Mouse (Mus musculus) adrenal gland, postnatal 36 days (tissue): ENCODE measurements around the gene Gm37240. TPM values are rescaled to one million over a fixed set of nuclear protein-coding genes. Genes with fewer than 3 reads are reported as not detected.

ENCODE experiments used
- DNase-seq, 2 experiments: peaks; one replicate each; pipeline ENCODE4 v3.0.0; 2021; ENCODE audit warnings: mixed read lengths in 1 of 2
- total RNA-seq, 2 experiments: library from RNA; stranded (reverse); gene quantifications; 2 replicates each; pipeline ENCODE4 v1.2.3; 2021

Gene Gm37240
- total RNA-seq, 2 experiments from 2014 or later, result 2.5 to 4.5 TPM

DNA sequence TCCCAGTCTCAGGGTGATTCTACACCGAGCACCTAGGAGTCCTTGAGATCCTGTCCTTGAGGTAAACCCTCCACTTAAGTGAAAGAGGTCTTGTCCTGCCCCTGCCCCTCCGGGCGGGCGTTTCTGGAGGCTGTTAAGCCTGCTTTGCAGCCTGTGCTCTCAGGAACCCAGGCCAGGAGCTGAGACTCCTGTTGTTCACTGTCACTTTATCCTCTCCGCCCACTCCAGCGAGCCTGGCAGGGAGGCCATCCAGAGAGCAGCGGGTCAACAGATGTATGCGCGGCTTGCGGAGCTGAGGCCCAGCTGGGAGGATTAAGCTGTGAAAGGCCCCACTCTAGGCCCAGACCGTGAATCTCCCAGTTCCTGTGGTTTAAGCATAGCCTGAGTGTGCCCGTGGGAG lies 701.5 kb downstream of the Gm37240 start:
- no peak for DNase-seq

DNA sequence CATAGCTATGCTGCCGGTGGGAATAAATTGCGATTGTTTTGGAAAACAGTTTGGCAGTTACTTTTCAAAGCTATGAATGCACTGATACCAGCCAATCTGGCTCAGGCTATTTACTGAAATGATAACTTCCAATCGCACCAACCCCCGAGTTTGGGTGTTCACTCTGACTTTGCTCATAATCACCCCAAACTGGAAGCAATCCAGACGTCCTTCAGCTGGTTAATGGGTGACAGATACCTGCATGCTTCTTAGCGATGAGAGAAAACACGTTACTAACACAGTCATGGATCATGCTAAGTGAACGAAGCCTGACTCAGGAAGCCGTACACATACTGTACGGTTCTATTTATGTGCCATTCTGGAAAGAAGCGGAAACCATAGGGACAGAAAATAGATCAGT lies 702.4 kb downstream of the Gm37240 start:
- DNase-seq, result no peak

GRCm38 (mm10) chr3:85184151-85184550 lies 703.2 kb downstream of the Gm37240 start:
- DNase-seq, result no peak

- DNase-seq, result no peak
These were observed 710.6 kb downstream of the Gm37240 start for GRCm38 (mm10) chr3:85176736-85177135.

- DNase-seq, result no peak
These were observed 712.5 kb downstream of the Gm37240 start for GRCm38 (mm10) chr3:85174542-85175469.

DNA sequence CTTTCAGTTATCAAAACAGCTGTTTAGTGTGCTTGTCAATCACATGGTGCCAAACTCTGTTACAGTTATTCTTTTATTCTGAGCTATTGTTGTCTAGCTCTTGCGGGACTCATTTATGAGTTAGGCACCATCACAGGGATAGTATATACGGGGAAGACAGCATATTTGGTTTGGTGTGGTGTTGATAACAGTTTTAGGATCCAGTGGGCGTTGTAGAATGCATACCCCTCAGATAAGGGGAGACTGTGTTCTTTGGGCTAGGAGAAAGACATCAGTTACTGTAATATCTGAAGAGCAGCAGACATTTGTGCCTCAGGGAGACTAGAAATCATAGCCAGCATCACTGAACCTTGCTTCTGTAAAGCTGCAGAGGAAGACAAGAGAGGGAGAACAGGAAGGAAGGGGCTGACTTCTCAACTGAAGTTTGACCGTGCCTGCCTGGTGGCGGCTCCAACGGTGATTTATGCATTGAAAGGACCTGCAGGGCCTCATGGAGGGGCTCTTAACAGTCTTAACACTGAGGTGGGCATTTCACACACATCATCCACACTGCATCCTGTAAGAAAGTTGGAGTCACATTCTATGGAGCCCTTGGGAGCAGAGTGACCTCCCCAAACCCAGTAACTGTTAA lies 713.8 kb downstream of the Gm37240 start:
- DNase-seq, result no peak

- no peak for DNase-seq
These were observed 714.8 kb downstream of the Gm37240 start for GRCm38 (mm10) chr3:85172532-85172931.

GRCm38 (mm10) chr3:85172096-85172495 lies 715.2 kb downstream of the Gm37240 start:
- DNase-seq, result no peak

GRCm38 (mm10) chr3:85168816-85169215 lies 718.5 kb downstream of the Gm37240 start:
- DNase-seq, result no peak

- peak; percentile 34 to 44 for DNase-seq
These were observed 722.4 kb downstream of the Gm37240 start for GRCm38 (mm10) chr3:85164931-85165330.

DNA sequence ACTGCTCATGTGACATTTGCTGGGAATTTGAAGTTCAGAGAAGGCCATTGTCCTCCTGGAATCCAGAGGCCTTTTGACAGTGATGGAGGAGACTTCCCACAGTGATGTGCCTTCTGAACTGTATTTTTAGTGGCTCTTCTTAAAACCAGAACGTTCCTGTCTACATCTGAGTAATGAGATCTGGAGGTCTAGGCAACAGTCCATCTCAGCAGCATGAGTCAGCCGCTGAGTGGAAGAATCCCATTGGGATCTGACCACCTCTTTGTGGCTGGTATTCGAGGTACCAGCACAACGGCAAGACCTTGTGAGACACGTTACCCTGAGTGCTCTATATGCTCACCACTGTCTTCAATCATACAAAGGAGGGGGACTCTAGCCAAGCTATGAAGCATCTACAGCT lies 723.9 kb downstream of the Gm37240 start:
- DNase-seq, result peak; percentile 28 to 36

DNA sequence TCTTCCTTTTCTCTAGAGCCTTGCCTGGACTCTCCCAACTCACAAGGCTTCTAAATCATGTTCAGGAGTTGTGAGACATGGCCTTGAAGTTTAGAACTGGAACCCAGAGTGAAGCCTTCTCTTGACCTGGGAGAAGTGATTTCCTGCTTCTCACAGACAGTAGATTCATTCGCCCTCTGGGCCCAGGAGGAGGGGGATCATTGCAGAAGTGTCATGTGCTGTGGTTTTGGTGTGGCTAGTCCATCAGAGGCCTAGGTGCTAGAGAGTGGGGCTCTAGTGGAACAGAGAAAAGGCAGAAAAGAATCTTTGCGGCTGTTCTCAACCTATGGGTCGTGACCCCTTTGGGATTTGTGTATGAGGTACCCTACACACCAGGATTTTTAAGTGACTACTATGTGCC lies 724.9 kb downstream of the Gm37240 start:
- no peak for DNase-seq

- DNase-seq, result no peak
These were observed 726.5 kb downstream of the Gm37240 start for GRCm38 (mm10) chr3:85160816-85161215.

- DNase-seq, result no peak
These were observed 727.7 kb downstream of the Gm37240 start for GRCm38 (mm10) chr3:85159631-85160030.

DNA sequence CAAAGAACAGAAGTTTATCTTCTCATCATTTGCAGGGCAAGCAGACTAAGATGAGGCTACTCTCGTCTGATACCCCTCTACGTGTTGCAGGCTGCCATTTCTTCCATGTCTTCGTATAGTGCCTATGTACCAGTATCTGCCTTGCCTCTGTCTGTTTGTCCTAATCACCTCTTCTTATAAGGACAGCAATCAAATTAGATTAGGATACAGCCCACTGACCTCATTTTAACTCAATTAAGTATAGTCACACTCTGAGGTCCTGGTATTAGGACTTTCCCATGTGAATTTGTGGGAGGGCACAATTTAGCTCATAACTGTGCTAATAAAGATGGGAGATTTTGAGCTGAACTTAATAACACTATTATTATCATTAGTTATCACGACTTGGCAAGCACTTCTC lies 738.5 kb downstream of the Gm37240 start:
- no peak for DNase-seq

GRCm38 (mm10) chr3:85148038-85148550 lies 739.2 kb downstream of the Gm37240 start:
- DNase-seq, result no peak

DNA sequence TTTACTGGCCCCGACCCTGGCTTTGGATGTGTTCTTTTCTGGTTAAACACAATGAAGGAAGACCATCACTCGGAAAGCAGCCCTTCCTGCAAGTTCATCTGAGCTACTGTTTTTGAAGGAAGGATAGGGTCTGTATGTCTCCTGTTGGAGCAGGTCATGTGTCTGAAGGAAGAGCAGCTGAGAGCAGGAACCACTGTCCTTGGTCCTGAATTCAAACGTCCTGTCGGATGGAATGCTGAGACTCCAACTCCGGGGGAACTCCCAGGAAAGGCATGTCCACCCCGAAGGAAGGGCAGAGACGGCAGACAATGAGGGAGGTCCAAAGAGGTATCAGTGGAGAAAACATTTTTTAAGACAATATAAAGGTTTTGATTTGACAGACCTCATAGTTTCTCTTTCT lies 741.8 kb downstream of the Gm37240 start:
- peak; percentile 5 to 29 for DNase-seq

DNA sequence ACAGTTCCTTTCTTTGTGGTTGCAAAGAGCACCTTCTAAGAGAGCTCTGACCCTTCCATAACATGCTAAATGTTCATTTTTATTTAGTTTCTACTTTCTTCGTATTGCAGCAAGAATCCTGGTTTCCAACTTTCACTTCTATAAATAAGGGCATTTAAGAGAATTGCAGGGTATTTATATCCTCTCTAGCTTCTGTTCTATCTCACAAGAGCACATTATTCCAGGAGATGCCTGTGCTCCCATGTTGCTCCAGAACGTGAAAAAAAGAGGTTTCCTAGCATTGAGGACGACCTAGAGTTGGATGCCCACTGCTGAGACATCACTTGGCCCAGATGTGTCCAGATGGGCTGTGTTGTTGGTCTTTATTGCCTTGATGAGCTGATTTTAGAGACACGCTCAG lies 742.2 kb downstream of the Gm37240 start:
- DNase-seq, result no peak

- no peak for DNase-seq
These were observed 742.9 kb downstream of the Gm37240 start for GRCm38 (mm10) chr3:85144425-85144824.

- no peak for DNase-seq
These were observed 746.8 kb downstream of the Gm37240 start for GRCm38 (mm10) chr3:85140488-85140887.

GRCm38 (mm10) chr3:85138407-85138806 lies 748.9 kb downstream of the Gm37240 start:
- DNase-seq, result no peak

DNA sequence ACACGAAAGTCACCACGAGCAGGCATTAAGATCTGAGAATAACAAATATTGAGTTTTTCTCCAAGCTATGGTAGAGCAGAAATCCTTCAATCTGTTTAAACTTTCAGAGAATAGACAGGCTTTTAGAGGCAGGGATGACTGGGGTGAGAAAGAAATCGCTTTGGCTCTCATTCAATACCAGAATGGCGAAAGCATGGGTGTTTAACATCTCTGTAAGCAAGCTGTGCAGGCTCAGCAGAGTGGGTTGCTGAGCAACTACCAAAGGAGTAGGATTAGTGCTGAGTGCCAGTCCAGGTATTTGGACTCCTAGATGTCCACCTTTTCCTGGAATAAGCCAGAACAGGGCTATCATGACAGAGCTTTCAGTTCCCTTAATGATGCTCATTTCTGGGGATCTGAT lies 753.8 kb downstream of the Gm37240 start:
- no peak for DNase-seq

DNA sequence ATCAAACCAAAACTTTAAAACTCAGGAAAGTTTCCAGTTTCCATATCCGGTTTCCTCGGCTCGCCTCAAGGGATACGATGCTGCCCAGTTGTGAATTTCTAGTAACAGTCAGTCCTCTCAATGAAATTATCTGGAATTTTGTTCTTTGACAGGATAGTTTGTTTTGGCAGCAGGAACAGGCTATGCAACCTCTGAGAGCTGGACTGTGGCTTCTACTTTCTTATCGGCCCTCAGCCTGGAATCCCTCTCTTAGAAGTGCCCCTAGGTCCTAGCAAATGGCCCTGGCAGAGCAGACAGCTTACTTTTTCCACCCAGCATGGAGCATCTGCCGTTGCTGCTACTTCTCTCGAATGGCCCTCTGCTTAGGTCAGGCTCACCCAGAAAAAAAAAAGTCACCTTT lies 755.4 kb downstream of the Gm37240 start:
- no peak for DNase-seq
